Mouse (Mus musculus) gastrocnemius, postnatal 10 days (tissue): ENCODE measurements around the gene Nfu1. TPM values are rescaled to one million over a fixed set of nuclear protein-coding genes. Genes with fewer than 3 reads are reported as not detected.

ENCODE experiments used
- DNase-seq: peaks from one replicate; pipeline ENCODE4 v3.0.0; 2021; ENCODE audit warnings: mixed read lengths
- total RNA-seq, 2 experiments: library from RNA; stranded (reverse); gene quantifications; 2 replicates each; pipeline ENCODE4 v1.2.3; 2021

The Nfu1 gene
- total RNA-seq, 2 experiments from 2014 or later, result 63.1 to 66.8 TPM

- no peak for DNase-seq
Measured at GRCm38 (mm10) chr6:87072759-87073158, 63.7 kb downstream of the Nfu1 start.

DNA sequence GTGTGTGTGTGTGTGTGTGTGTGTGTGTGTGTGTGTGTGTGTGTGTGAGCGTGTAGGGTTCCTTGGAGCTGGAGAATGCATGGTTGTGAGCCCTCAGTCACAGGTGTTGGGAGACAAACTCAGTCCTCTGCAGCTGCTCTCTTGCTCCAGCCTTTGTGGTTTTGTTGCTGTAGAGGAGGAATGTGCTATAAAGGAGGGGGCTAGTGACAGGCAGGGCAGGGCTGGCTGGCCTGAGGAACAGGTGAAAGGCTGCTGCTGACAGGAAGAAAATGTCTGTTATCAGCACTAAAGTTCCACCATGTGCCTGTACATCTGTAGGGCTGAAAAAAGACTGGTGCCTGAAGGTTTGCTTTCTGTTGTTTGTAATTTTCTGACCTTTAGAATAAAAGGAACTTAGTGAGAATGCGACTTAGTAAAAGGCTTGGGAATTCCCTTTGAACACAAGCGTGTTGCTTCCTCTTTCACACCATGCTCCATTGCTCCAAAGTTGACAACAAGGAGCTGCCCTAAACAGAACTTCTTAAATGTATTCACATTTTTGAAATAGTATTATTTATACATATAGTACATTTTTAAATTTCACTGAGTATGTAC is 66.2 kb downstream of the Nfu1 start:
- DNase-seq, result no peak

Other genes starting within 250 kb of the Nfu1 start
- 10 to 100 TPM; 26.8 to 31.3 TPM for gene Anxa4, start 215.7 kb upstream of the Nfu1 start, total RNA-seq
- gene Aak1, start 159.7 kb upstream of the Nfu1 start, total RNA-seq, result 10 to 100 TPM; 35.7 to 45.3 TPM
- gene Gfpt1, start 33.6 kb downstream of the Nfu1 start, total RNA-seq, result 10 to 100 TPM; 36.1 to 44.4 TPM
- under 1 TPM in 1 of 2 experiments, not detected in 1; 0.11 TPM for gene D6Ertd527e, start 95.5 kb downstream of the Nfu1 start, total RNA-seq